Mouse (Mus musculus) kidney, embryonic 15.5 days (tissue): ENCODE measurements around the gene Myo18a. TPM values are rescaled to one million over a fixed set of nuclear protein-coding genes. Genes with fewer than 3 reads are reported as not detected.

Source experiments
- ATAC-seq: fragments of 200-750 bp; cut with Nextera tagmentation; replicated peaks from 2 replicates; pipeline ENCODE4 v1.8.0; 2017; ENCODE audit warnings: moderate TSS enrichment; ENCODE audit not compliant: low FRiP score
- H3K27ac ChIP-seq: fragments of 300-500 bp; sonication (generic); 2 replicates; pipeline ENCODE4 v1.5.1; 2015; ENCODE audit warnings: mild to moderate bottlenecking, inconsistent platforms
- H3K27me3 ChIP-seq: fragments of 300-500 bp; sonication (generic); 2 replicates; pipeline ENCODE4 v1.6.1; 2015; ENCODE audit warnings: inconsistent platforms
- H3K36me3 ChIP-seq: fragments of 300-500 bp; sonication (generic); 2 replicates; pipeline ENCODE4 v1.6.1; 2015; ENCODE audit warnings: inconsistent platforms
- H3K4me1 ChIP-seq: fragments of 300-500 bp; sonication (generic); 2 replicates; pipeline ENCODE4 v1.6.1; 2015; ENCODE audit warnings: inconsistent platforms
- H3K4me2 ChIP-seq: fragments of 300-500 bp; sonication (generic); 2 replicates; pipeline ENCODE4 v1.6.1; 2015; ENCODE audit warnings: moderate library complexity, mild to moderate bottlenecking, inconsistent platforms
- H3K4me3 ChIP-seq: fragments of 300-500 bp; sonication (generic); replicated peaks from 2 replicates; pipeline ENCODE4 v1.5.1; 2015; ENCODE audit warnings: mild to moderate bottlenecking, inconsistent platforms
- H3K9ac ChIP-seq: fragments of 300-500 bp; sonication (generic); 2 replicates; pipeline ENCODE4 v1.6.1; 2015; ENCODE audit warnings: mild to moderate bottlenecking, inconsistent platforms
- H3K9me3 ChIP-seq: fragments of 300-500 bp; sonication (generic); replicated peaks from 2 replicates; pipeline ENCODE4 v1.6.1; 2016; ENCODE audit warnings: inconsistent platforms
- WGBS: fragments of 180-500 bp; shearing (Covaris S2); methylation state at CpG from one replicate; pipeline ENCODE4 v1.1.7; 2015; ENCODE audit warnings: mixed read lengths; 5-methylcytosine and 5-hydroxymethylcytosine counted together
- polyA plus RNA-seq: library from polyadenylated mRNA; unstranded; fragments of >200 nt; fragmentation: Nextera tagmentation; extraction: Ambion mirVana; gene quantifications from 2 replicates; pipeline ENCODE4 v1.2.1, GENCODE M21; 2015

Gene Myo18a
- polyA plus RNA-seq, 1 experiment from 2014 or later: 31.8 TPM

DNA sequence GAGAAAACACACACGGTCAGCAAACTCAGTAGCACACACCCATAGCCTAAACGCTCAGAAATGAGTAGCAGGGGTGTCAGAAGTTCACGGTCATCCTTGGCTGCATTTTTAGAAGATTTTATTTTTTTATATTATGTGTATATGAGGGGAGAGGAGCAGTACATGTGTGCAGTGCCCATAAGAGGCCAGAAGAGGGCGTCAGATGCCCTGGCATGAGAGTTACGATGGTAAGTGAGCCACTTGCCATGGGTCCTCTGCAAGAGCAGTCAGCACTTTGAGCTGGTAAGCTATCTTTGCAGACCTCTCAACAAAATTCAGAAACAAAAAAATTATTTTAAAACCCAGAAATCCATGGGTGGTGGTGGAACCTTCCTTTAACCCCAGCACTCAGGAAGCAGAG lies 65.1 kb downstream of the Myo18a start:
- H3K4me3 ChIP-seq: no peak overlapping the region
- no peak overlapping the region for H3K27ac ChIP-seq
- WGBS: 90% methylated on average over 5 of the region's 5 CpGs
- no peaks in the 10 kb centered on the region for H3K9me3 ChIP-seq
- H3K4me2 ChIP-seq: no peak overlapping the region
- no peak for ATAC-seq
- no peak overlapping the region for H3K9ac ChIP-seq
- peaks cover 2% of the 10 kb centered on the region; the same call in 1 of the 2 replicates for H3K4me1 ChIP-seq
- peaks cover 61% of the 10 kb centered on the region for H3K36me3 ChIP-seq
- 0 out of 2 replicates have a peak, but pooled peaks cover 8% of the 10 kb centered on the region for H3K27me3 ChIP-seq

DNA sequence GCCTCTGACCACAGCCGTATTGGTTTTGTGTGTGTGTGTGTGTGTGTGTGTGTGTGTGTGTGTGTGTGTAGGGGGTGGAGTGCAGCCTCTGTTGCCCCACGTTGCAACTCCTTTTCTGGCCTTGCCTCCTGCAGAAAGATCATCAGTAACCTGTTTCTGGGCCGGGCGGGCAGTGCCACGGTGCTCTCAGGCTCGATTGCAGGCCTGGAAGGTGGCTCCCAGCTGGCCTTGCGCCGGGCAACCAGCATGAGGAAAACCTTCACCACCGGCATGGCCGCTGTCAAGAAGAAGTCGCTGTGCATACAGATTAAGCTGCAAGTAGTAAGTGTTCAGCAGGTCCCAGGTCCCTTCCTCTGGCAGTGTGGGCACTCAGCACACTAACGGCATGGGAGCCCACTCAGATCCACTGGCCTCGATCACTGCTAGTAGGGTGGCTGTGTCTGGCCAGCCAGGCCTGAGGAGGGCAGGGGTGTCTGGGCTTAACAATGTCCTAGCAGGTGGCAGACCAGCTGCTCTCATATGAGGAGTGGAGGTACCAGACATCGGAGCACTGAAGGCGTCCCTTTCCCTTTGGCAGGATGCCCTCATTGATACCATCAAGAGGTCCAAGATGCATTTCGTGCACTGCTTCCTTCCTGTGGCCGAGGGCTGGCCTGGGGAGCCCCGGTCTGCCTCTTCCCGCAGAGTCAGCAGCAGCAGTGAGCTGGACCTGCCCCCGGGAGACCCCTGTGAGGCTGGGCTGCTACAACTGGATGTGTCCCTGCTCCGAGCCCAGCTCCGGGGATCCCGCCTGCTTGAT lies 66.2 kb downstream of the Myo18a start:
- Histone ChIP-seq H3K9ac (no peak overlapping the region), H3K4me3 (no peak overlapping the region), H3K4me2 (no peak overlapping the region), H3K36me3 (peaks cover 56% of the 10 kb centered on the region), H3K27ac (no peak overlapping the region), H3K27me3 (0 out of 2 replicates have a peak, but pooled peaks cover 8% of the 10 kb centered on the region), H3K4me1 (peaks cover 2% of the 10 kb centered on the region; the same call in 1 of the 2 replicates), H3K9me3 (no peaks in the 10 kb centered on the region)
- ATAC-seq: no peak
- WGBS: 80% methylated on average over 23 of the region's 23 CpGs

DNA sequence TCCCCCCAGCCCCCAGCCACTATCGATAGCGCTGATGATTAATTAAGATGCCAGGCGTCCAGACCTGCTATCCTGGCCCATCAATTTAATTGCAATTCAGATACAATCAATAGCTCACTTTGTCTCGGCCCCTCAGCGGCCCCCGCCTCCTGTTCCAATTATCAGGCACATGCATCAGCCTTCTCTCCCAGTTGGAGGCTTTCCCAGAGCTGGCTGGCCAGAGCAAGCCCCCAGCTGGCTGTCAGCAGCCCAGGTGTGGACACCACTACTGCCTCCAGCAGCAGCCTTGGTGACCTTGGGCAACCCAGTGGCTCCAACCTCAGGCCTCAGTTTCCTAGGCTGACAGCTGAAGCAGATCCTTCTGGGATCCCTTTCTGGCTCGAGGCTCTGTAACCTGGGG lies 67.8 kb downstream of the Myo18a start:
- Histone ChIP-seq H3K9me3 (no peaks in the 10 kb centered on the region), H3K36me3 (peaks cover 57% of the 10 kb centered on the region), H3K4me3 (no peak overlapping the region), H3K4me2 (no peak overlapping the region), H3K27ac (no peak overlapping the region), H3K4me1 (peaks cover 2% of the 10 kb centered on the region; the same call in 1 of the 2 replicates), H3K9ac (no peak overlapping the region), H3K27me3 (0 out of 2 replicates have a peak, but pooled peaks cover 4% of the 10 kb centered on the region)
- WGBS: 67% methylated on average over 7 of the region's 7 CpGs
- no peak for ATAC-seq

DNA sequence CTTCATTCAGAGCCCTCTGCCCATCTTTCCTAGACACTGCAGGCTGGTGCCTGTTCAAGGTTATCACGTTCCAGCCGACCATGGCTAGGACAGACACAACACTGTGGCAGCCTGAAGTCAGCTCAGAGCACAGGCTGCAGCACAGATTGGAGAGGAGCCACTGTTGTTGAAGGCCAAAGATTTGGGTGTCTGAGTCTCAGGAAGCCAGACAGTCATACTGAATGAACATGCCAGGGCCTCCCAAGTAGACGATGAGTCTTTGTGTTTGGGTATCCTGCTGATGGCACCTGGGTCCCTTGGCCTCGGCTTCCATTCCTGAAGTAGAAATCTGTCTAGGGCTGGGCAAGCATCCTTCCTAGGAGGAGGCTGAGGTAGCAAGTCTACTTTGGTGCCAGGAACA lies 69.5 kb downstream of the Myo18a start:
- Histone ChIP-seq H3K9me3 (no peaks in the 10 kb centered on the region), H3K36me3 (peaks cover 70% of the 10 kb centered on the region), H3K4me3 (no peak overlapping the region), H3K27me3 (0 out of 2 replicates have a peak, but pooled peaks cover 4% of the 10 kb centered on the region), H3K27ac (no peak overlapping the region), H3K4me1 (peaks cover 2% of the 10 kb centered on the region; the same call in 1 of the 2 replicates), H3K4me2 (no peak overlapping the region), H3K9ac (no peak overlapping the region)
- WGBS: 88% methylated on average over 4 of the region's 4 CpGs
- ATAC-seq: no peak

DNA sequence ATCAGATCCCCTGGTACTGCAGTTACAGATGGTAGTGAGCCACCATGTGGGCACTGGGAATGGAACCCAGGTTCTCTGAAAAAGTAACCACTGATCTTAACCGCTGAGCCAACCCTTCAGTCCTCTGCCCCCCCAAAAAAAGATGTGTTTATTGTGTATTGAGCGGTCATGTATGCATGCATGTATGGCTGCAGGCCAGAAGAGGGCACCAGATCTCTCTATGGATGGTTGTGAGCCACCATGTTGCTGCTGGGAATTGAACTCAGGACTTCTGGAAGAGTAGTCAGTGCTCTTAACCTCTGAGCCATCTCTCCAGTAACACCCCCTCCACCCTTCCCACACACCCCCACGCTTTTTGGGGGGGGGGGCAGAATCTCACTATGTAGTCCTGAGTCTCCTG lies 72.1 kb downstream of the Myo18a start:
- Histone ChIP-seq H3K9me3 (no peaks in the 10 kb centered on the region), H3K4me2 (no peak overlapping the region), H3K4me3 (no peak overlapping the region), H3K9ac (no peak overlapping the region), H3K36me3 (peaks cover 73% of the 10 kb centered on the region), H3K27me3 (peaks cover 8% of the 10 kb centered on the region; the same call in 1 of the 2 replicates), H3K4me1 (peaks cover 8% of the 10 kb centered on the region), H3K27ac (no peak overlapping the region)
- no peak for ATAC-seq
- 77% methylated on average over 3 of the region's 3 CpGs for WGBS

DNA sequence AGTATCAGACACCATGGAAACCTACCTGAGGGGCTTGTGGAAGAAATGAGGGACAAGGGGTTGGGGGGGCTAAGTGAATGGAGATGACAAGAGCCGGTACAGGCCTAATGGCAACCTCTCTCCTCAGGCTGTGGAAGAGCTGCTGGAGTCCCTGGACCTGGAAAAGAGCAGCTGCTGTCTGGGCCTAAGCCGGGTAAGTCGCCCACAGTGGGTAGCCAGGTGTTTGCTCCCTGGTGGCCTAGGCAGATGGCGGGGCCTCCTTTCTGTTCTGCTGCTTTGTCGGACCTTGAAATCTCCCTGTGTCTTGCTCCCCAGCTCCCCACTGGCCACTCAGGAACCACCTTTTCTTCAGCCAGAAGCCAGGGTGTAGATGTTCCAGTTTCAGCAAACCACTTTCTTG lies 73.2 kb downstream of the Myo18a start:
- H3K4me1 ChIP-seq: peaks cover 19% of the 10 kb centered on the region
- WGBS: 76% methylated on average over 5 of the region's 5 CpGs
- H3K27me3 ChIP-seq: peaks cover 8% of the 10 kb centered on the region; the same call in 1 of the 2 replicates
- no peak overlapping the region for H3K4me3 ChIP-seq
- peaks cover 70% of the 10 kb centered on the region for H3K36me3 ChIP-seq
- no peak overlapping the region for H3K9ac ChIP-seq
- no peak overlapping the region for H3K4me2 ChIP-seq
- no peaks in the 10 kb centered on the region for H3K9me3 ChIP-seq
- ATAC-seq: no peak
- H3K27ac ChIP-seq: 0 out of 2 replicates have a peak overlapping the region, but pooled peaks have one; percentile 45

DNA sequence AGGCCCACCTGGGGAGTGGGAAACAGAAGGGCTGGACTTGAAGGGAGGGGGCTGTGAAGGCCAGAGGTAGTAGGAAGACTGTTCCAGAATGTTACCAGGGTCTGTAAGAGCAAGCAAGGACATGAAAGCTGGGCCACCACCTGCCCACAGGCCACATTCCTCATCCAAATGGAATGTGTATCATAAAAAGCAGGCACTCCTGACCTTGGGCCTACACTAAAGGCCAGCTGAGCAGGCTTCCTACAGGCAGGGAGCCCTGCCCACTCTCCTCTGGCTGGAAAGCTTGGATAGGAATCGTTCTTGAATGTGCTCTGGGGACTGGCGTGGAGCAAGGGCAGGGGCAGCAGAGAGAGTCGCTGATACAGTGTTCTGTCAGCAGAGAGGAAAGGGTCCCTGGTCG lies 73.7 kb downstream of the Myo18a start:
- H3K4me1 ChIP-seq: peaks cover 24% of the 10 kb centered on the region

DNA sequence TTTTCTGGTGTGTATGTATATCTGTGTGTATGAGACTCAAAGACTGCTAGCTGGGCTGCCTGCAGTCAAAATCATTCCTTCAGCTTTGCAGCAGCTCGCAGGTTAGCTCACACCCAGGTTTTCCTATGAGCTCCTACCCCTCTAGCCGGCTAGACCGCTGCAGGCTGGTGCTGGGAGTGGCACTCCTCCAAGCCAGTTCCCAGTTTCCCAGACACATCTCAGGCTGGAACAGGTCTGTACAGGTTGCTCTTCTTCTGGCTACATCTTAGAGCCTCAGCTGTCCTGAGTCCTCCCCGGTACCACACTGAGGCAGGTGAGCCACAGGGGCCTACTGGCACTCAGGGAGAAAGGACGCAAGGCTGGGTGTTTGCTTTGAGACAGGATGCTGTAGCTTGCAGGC lies 74.8 kb downstream of the Myo18a start:
- WGBS: 84% methylated on average over 5 of the region's 5 CpGs
- H3K27ac ChIP-seq: no peak overlapping the region
- H3K27me3 ChIP-seq: peaks cover 12% of the 10 kb centered on the region; the same call in 1 of the 2 replicates
- no peak for ATAC-seq
- no peak overlapping the region for H3K4me2 ChIP-seq
- H3K4me3 ChIP-seq: no peak overlapping the region
- no peaks in the 10 kb centered on the region for H3K9me3 ChIP-seq
- H3K4me1 ChIP-seq: peaks cover 29% of the 10 kb centered on the region
- no peak overlapping the region for H3K9ac ChIP-seq
- peaks cover 73% of the 10 kb centered on the region for H3K36me3 ChIP-seq

More for the DNA sequence above, 73.7 kb downstream of the Myo18a start:
- H3K27me3 ChIP-seq: peaks cover 8% of the 10 kb centered on the region; the same call in 1 of the 2 replicates
- WGBS: 58% methylated on average over 4 of the region's 4 CpGs
- no peak overlapping the region for H3K4me2 ChIP-seq
- 0 out of 2 replicates have a peak overlapping the region, but pooled peaks have one; percentile 45 for H3K27ac ChIP-seq
- H3K36me3 ChIP-seq: peaks cover 71% of the 10 kb centered on the region
- ATAC-seq: no peak
- no peak overlapping the region for H3K9ac ChIP-seq
- H3K4me3 ChIP-seq: no peak overlapping the region
- no peaks in the 10 kb centered on the region for H3K9me3 ChIP-seq

DNA sequence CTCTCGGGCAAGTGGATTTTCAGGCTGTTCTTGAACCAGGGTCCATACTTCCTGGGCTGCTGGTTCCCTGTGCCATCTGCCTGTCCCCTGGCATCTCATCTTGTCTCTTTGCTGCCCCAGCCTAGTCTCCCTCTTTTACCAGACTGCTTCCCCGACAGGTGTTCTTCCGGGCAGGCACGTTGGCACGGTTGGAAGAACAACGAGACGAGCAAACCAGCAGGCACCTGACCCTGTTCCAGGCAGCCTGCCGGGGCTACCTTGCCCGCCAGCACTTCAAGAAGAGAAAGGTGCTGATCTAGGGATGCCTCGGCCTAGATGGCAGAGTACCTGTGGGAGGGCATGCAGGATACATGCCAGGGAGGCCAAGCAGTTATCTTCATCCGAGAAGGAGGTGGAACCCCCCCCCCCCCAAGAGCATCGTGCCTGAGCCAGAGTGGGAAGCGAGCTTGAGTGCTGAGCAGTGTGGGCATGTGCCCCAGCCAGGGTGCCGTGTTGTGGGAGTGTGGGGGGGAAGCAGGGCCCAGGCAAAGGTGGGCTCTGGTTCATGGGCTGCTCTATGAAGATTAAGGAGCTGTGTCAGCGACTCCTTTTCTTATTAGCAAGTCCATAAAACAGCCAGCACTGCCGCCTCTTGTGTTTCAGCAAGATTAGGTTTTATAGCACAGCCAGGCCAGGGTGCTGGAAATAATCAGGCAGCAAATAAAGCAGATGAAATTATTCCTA lies 77.6 kb downstream of the Myo18a start:
- no peak overlapping the region for H3K9ac ChIP-seq
- H3K4me1 ChIP-seq: peaks cover 34% of the 10 kb centered on the region
- ATAC-seq: no peak; the same call in 1 of the 2 replicates
- peak overlapping the region; percentile 2; the same call in 1 of the 2 replicates for H3K4me2 ChIP-seq
- H3K27me3 ChIP-seq: peaks cover 22% of the 10 kb centered on the region; the same call in 1 of the 2 replicates
- peaks cover 81% of the 10 kb centered on the region for H3K36me3 ChIP-seq
- 54% methylated on average over 16 of the region's 16 CpGs for whole genome bisulfite sequencing
- H3K4me3 ChIP-seq: no peak overlapping the region
- H3K27ac ChIP-seq: no peak overlapping the region
- H3K9me3 ChIP-seq: no peaks in the 10 kb centered on the region

DNA sequence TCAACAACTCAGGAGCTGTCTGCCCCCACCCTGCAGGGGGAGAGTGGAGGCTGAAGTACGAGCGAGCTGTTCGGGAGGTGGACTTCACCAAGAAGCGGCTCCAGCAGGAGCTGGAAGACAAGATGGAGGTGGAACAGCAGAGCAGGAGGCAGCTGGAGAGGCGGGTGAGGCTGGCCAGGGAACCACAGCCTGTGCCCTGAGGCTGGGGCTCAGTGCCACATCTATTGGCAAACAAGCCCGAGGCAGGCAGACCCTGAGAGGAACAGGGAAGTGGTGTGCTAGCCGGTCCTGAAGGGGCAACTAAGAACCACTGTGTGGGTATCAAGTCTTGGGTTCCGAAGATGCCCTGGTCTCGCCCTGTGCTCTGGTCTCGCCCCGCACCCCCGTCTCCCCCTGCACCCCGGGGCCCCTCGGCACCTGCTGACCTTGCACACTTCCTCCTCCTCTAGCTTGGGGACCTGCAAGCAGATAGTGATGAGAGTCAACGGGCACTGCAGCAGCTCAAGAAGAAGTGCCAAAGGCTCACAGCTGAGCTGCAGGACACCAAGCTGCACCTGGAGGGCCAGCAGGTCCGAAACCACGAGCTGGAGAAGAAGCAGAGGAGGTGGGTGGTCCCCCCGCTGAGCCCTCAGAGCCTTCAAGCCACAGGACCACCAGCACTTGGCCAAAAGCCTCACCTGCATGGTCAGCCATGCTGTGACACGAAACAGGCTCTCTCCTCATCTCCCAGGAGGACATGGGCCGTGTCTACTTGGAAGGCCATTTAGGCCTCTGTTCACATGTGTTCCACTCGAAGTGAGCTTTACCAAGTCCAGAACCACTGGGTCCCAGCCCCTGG lies 80.2 kb downstream of the Myo18a start:
- Histone ChIP-seq H3K27me3 (peaks cover 26% of the 10 kb centered on the region), H3K27ac (no peak overlapping the region), H3K4me2 (no peak overlapping the region), H3K4me1 (peaks cover 49% of the 10 kb centered on the region), H3K4me3 (no peak overlapping the region), H3K9me3 (no peaks in the 10 kb centered on the region), H3K36me3 (peaks cover 82% of the 10 kb centered on the region), H3K9ac (no peak overlapping the region)
- 87% methylated on average over 21 of the region's 21 CpGs for WGBS
- ATAC-seq: no peak

DNA sequence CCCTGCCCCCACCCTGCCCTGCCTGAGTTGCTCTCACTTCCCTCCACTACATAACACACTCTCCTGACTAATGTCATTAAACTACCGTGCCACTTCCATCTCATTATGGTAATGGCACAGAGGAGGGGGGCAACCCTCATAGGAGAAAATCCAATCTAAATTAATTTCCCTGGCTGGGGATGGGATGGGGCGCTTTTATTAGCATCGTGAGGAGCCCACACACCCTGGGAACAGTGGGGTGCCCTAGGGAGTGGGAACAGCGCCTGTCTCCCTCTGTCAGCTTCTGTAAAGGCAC lies 80.8 kb downstream of the Myo18a start:
- no peak for ATAC-seq
- peaks cover 80% of the 10 kb centered on the region for H3K36me3 ChIP-seq
- H3K4me3 ChIP-seq: no peak overlapping the region
- peaks cover 55% of the 10 kb centered on the region for H3K4me1 ChIP-seq
- WGBS: 71% methylated on average over 4 of the region's 4 CpGs
- H3K9ac ChIP-seq: no peak overlapping the region
- no peak overlapping the region for H3K4me2 ChIP-seq
- H3K27me3 ChIP-seq: peaks cover 21% of the 10 kb centered on the region
- H3K27ac ChIP-seq: no peak overlapping the region
- H3K9me3 ChIP-seq: no peaks in the 10 kb centered on the region
